Mouse (Mus musculus) heart, postnatal 0 days (tissue): ENCODE data around the gene Ltb4r2.

Experiments used
- CTCF ChIP-seq: IDR thresholded peaks from 2 replicates; pipeline ENCODE4 v1.5.1; 2016; ENCODE audit warnings: antibody characterized with exemption, control low read depth, low read depth
- EP300 ChIP-seq: IDR thresholded peaks from 2 replicates; pipeline ENCODE4 v1.6.1; 2016; ENCODE audit warnings: antibody characterized with exemption, low read depth

DNA sequence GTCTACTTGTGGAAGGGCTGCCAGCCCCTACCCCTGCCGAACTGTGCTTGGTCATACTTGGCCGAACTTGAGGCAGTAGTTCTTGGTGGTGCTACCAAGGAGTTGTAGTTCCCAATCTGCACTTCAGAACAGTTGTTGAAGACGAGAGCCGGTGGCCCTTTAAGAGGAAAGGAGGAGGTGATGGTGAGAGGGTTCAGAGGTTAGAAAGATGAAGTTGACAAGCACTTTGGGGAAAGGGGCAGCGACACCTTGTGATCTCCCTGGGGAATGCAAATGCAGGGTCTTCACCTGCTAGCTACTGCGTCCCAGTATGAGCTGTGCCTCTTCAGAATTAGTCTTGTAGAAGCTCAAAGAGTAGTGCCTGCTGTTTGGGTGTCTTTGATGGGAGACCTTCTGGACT is 24.0 kb downstream of the Ltb4r2 start:
- TF ChIP-seq EP300 (no peak), CTCF (no peak)
